Mouse (Mus musculus) layer of hippocampus, postnatal 25 days (tissue): ENCODE measurements around the gene Fbxo24. TPM values are rescaled to one million over a fixed set of nuclear protein-coding genes. Genes with fewer than 3 reads are reported as not detected.

ENCODE experiments used
- DNase-seq, 2 experiments: peaks; one replicate each; pipeline ENCODE4 v3.0.0; 2022; ENCODE audit warnings: mixed read lengths in 2 of 2, low spot score in 1 of 2; ENCODE audit errors: extremely low spot score in 1 of 2
- total RNA-seq, 2 experiments: library from RNA; stranded (reverse); gene quantifications; 2 replicates each; pipeline ENCODE4 v1.2.3; 2021

Fbxo24 gene
- total RNA-seq, 2 experiments from 2014 or later, result 0.27 to 0.31 TPM

GRCm38 (mm10) chr5:137607860-137608653, 20.7 kb downstream of the Fbxo24 start:
- no peak for DNase-seq

GRCm38 (mm10) chr5:137601365-137601729, 27.5 kb downstream of the Fbxo24 start:
- peak in 1 of 2 experiments; percentile 15 for DNase-seq

- DNase-seq, result peak; percentile 89 to 92
These were observed 28.0 kb downstream of the Fbxo24 start, which contains the start of gene Mospd3 for GRCm38 (mm10) chr5:137600619-137601364. Mospd3 (minus strand) TSS chr5:137601058.

- no peak for DNase-seq
These were observed 28.6 kb downstream of the Fbxo24 start for GRCm38 (mm10) chr5:137600281-137600618.

GRCm38 (mm10) chr5:137599600-137599999, 29.2 kb downstream of the Fbxo24 start:
- DNase-seq, result no peak

- no peak for DNase-seq
These were observed 30.5 kb downstream of the Fbxo24 start for GRCm38 (mm10) chr5:137598100-137598826.

- DNase-seq, result no peak
These were observed 31.2 kb downstream of the Fbxo24 start for GRCm38 (mm10) chr5:137597625-137598024.

GRCm38 (mm10) chr5:137596601-137597261, 32.1 kb downstream of the Fbxo24 start:
- DNase-seq, result no peak

GRCm38 (mm10) chr5:137595921-137596320, 32.9 kb downstream of the Fbxo24 start:
- DNase-seq, result no peak

- no peak for DNase-seq
These were observed 38.3 kb downstream of the Fbxo24 start for GRCm38 (mm10) chr5:137590507-137590906.

- peak; percentile 26 to 70 for DNase-seq
These were observed 43.8 kb downstream of the Fbxo24 start for GRCm38 (mm10) chr5:137584976-137585375.

- DNase-seq, result peak; percentile 46 to 53
These were observed 45.1 kb downstream of the Fbxo24 start for GRCm38 (mm10) chr5:137583670-137584169.

- DNase-seq, result no peak
These were observed 46.1 kb downstream of the Fbxo24 start for GRCm38 (mm10) chr5:137582702-137583101.

GRCm38 (mm10) chr5:137580246-137580645, 48.6 kb downstream of the Fbxo24 start:
- DNase-seq, result no peak

GRCm38 (mm10) chr5:137574470-137574901, 54.3 kb downstream of the Fbxo24 start:
- peak; percentile 31 to 54 for DNase-seq

GRCm38 (mm10) chr5:137570691-137571586, 57.9 kb downstream of the Fbxo24 start:
- DNase-seq, result no peak

GRCm38 (mm10) chr5:137570181-137570580, 58.6 kb downstream of the Fbxo24 start:
- no peak for DNase-seq

GRCm38 (mm10) chr5:137569665-137570064, 59.1 kb downstream of the Fbxo24 start, which contains the start of gene Tfr2:
Tfr2 (plus strand) TSS chr5:137569840.
- no peak for DNase-seq

GRCm38 (mm10) chr5:137569031-137569430, 59.8 kb downstream of the Fbxo24 start:
- no peak for DNase-seq
